Mouse (Mus musculus) intestine, embryonic 15.5 days (tissue): ENCODE data around the gene Man2a2. TPM values are rescaled to one million over a fixed set of nuclear protein-coding genes. Genes with fewer than 3 reads are reported as not detected.

Experiments used
- ATAC-seq: fragments of 200-750 bp; cut with Nextera tagmentation; 2 replicates; pipeline ENCODE4 v1.8.0; 2017; ENCODE audit warnings: moderate TSS enrichment, moderate library complexity
- H3K27ac ChIP-seq: fragments of 300-500 bp; sonication (generic); 2 replicates; pipeline ENCODE4 v1.5.1; 2015; ENCODE audit warnings: mild to moderate bottlenecking, inconsistent platforms
- H3K27me3 ChIP-seq: fragments of 300-500 bp; sonication (generic); replicated peaks from 2 replicates; pipeline ENCODE4 v1.6.1; 2015; ENCODE audit warnings: inconsistent platforms
- H3K36me3 ChIP-seq: fragments of 300-500 bp; sonication (generic); 2 replicates; pipeline ENCODE4 v1.6.1; 2015; ENCODE audit warnings: inconsistent platforms
- H3K4me1 ChIP-seq: fragments of 300-500 bp; sonication (generic); replicated peaks from 2 replicates; pipeline ENCODE4 v1.6.1; 2015; ENCODE audit warnings: inconsistent platforms
- H3K4me2 ChIP-seq: fragments of 300-500 bp; sonication (generic); replicated peaks from 2 replicates; pipeline ENCODE4 v1.6.1; 2015; ENCODE audit warnings: mild to moderate bottlenecking, inconsistent platforms
- H3K4me3 ChIP-seq: fragments of 300-500 bp; sonication (generic); replicated peaks from 2 replicates; pipeline ENCODE4 v1.5.1; 2015; ENCODE audit warnings: inconsistent platforms
- H3K9ac ChIP-seq: fragments of 300-500 bp; sonication (generic); 2 replicates; pipeline ENCODE4 v1.6.1; 2015; ENCODE audit warnings: inconsistent platforms
- H3K9me3 ChIP-seq: fragments of 300-500 bp; sonication (generic); 2 replicates; pipeline ENCODE4 v1.6.1; 2016; ENCODE audit warnings: inconsistent platforms
- WGBS: fragments of 180-500 bp; shearing (Covaris S2); methylation state at CpG from one replicate; pipeline ENCODE4 v1.1.7; 2015; 5-methylcytosine and 5-hydroxymethylcytosine counted together
- polyA plus RNA-seq: library from polyadenylated mRNA; unstranded; fragments of >200 nt; fragmentation: Nextera tagmentation; extraction: Ambion mirVana; gene quantifications from 2 replicates; pipeline ENCODE4 v1.2.1, GENCODE M21; 2015

Man2a2 gene
- 13.1 and 14.7 TPM in 2 replicates for polyA plus RNA-seq

DNA sequence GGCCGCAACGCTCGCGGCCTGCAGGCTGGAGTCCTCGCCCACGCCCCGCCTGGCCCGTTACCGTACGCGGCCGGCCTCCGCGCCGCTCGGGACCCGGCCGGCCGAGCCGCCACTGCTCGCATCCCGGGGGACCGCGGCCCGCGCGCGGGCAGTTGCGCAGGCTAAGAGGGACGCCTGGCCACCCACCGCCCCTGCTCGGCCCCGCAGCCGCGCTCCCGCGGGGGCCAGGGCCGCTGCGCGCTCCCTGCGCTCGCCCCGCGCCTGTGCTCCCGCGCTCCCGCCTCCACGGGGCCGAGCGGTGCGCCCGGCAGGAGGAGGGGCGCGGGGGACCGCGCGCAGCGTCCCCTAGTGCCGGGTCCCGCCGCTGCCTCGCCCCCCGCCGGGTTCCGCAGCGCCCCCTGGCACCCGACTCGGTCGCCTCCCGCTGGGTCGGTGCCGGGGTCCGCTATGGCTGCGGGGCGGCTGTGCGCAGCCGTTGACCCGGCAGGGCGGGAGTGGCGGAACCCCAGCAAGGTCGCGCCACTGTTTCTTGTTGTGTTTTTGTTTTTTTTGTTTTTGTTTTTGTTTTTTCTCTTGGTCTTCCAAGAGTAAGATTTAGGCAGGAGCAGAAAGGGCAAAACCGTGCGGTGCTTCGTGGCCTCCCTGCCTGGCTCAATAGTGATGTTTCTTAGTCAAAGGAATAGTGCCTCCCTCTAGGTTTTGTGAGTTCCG lies at the start of gene Man2a2:
TSS of gene Man2a2 (minus strand) at position 335 of the 711 bp plus-strand sequence.
- WGBS: under 1% methylated on average over 80 of the region's 86 CpGs
- H3K4me1 ChIP-seq: peaks cover 16% of the 10 kb centered on the region
- H3K9me3 ChIP-seq: no peaks in the 10 kb centered on the region
- peak within 1 kb of the TSS; percentile 84 for H3K27ac ChIP-seq
- H3K4me3 ChIP-seq: peak within 1 kb of the TSS; percentile 95
- H3K4me2 ChIP-seq: peak within 1 kb of the TSS; percentile 87
- peak within 1 kb of the TSS; percentile 76 for H3K9ac ChIP-seq
- H3K27me3 ChIP-seq: no peaks in the 10 kb centered on the region
- ATAC-seq: peak; percentile 76
- peaks cover 22% of the 10 kb centered on the region for H3K36me3 ChIP-seq

DNA sequence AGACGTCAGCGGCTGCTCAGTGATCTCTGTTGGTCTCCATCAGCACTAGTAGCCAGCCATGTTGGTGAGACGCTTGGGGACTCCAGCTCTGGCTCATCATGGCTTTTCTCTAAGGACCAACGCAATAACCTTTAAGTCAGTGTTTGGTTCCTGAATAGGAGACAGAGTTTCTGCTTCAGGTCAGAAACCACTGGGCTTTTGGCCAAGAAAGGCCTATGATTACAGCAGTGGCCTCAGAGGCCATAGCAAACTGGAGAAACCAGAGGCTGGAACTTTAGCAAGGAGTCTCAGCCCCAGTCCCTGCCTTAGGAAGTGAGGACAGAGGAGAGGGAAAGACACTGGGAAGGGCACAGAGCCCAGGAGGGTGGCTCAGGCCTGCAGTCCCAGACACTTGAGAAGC lies 49.4 kb upstream of the Man2a2 start:
- Histone ChIP-seq H3K27ac (no peak overlapping the region), H3K27me3 (no peaks in the 10 kb centered on the region), H3K4me1 (peaks cover 7% of the 10 kb centered on the region; the same call in 1 of the 2 replicates), H3K4me3 (no peak overlapping the region), H3K9ac (no peak overlapping the region), H3K4me2 (no peak overlapping the region), H3K36me3 (no peaks in the 10 kb centered on the region), H3K9me3 (no peaks in the 10 kb centered on the region)
- no peak for ATAC-seq
- WGBS: 89% methylated on average over 4 of the region's 4 CpGs

DNA sequence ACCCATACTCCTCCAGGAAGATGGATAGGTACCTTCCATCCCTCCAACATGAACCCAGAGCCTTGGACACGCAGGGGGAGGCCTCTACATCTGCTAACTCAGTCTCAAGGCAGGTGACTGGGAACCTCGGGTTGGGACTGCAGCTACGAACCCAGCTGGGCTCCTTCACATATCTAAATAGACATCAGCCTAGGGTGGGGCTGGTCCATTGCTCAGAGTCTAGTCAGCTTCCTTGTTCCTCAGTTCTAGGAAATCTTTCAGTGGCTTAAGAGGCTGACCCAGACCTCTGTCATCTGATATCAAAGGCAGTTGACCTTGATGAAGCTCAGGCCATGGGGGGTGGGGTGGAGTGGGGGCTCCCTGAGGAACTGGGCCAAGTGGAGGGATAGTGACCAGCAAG lies 48.1 kb upstream of the Man2a2 start:
- Histone ChIP-seq H3K9ac (no peak overlapping the region), H3K4me2 (no peak overlapping the region), H3K27me3 (no peaks in the 10 kb centered on the region), H3K36me3 (no peaks in the 10 kb centered on the region), H3K4me1 (peaks cover 7% of the 10 kb centered on the region; the same call in 1 of the 2 replicates), H3K27ac (no peak overlapping the region), H3K9me3 (no peaks in the 10 kb centered on the region), H3K4me3 (no peak overlapping the region)
- 43% methylated on average over 3 of the region's 3 CpGs for WGBS
- ATAC-seq: peak; percentile 53; the same call in 1 of the 2 replicates

DNA sequence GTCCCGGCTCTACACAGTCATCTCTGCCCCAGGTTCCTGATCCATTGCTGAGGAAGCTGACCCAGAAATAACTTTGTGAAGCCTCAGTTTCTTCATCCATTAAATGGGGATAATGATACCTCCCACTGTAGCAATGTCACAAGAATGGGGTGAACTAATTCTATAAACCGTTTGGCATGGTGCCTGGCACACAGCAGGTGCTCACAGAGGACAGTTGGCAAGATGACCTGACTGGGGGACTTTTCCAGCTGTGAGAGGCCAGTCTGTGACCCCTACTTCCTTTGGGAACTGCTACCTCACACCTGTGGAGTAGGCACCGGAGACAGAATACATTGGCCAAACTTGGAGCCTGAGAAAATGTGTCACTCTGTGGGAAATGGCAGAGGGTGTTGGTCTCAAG lies 46.9 kb upstream of the Man2a2 start:
- H3K4me1 ChIP-seq: peaks cover 4% of the 10 kb centered on the region; the same call in 1 of the 2 replicates
- no peak overlapping the region for H3K4me2 ChIP-seq
- H3K27me3 ChIP-seq: no peaks in the 10 kb centered on the region
- H3K27ac ChIP-seq: no peak overlapping the region
- no peak overlapping the region for H3K4me3 ChIP-seq
- no peaks in the 10 kb centered on the region for H3K9me3 ChIP-seq
- H3K9ac ChIP-seq: no peak overlapping the region
- ATAC-seq: no peak
- 80% methylated on average over 3 of the region's 3 CpGs for WGBS
- no peaks in the 10 kb centered on the region for H3K36me3 ChIP-seq

DNA sequence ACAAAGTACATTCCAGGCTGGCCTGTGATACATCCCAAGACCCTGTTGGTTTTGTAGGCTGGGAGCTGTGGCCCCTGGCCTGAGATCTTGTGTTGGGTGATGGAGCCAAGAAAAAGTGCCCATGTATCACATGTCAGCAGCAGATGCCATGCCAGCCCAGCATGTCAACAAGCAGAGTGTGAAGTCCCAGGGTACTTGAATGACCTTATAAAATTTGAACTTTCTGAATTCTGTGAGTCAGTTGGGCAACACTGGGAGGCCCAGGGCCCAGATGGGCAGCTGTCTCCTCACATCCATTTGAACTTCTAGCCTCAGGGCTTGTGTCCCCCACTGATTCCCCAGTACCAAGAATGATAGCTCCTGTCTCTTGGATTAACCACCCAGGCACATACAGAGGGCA lies 46.4 kb upstream of the Man2a2 start:
- Histone ChIP-seq H3K27me3 (no peaks in the 10 kb centered on the region), H3K4me2 (no peak overlapping the region), H3K27ac (no peak overlapping the region), H3K9ac (no peak overlapping the region), H3K4me3 (no peak overlapping the region), H3K4me1 (0 out of 2 replicates have a peak, but pooled peaks cover under 1% of the 10 kb centered on the region), H3K36me3 (no peaks in the 10 kb centered on the region), H3K9me3 (no peaks in the 10 kb centered on the region)
- no peak for ATAC-seq

DNA sequence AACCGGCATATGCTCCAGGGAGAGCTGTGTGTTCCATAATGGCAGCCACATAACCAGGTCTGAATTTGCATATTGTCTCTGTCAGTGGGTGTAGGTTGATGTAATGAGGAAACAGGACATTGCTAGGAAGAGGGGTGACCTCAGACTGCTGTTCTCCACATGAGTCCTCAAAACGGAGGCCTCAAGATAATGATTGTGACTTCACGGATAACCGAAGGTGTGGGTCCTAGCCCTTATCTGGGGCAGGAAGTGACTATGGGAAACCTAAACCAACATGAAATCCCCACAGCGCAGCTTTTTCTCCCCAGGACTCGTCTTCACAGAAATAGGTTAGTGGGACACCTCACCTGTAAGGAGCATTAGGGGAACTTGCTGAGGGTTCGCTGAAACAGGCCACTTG lies 45.8 kb upstream of the Man2a2 start:
- no peak overlapping the region for H3K27ac ChIP-seq
- no peak overlapping the region for H3K4me2 ChIP-seq
- H3K27me3 ChIP-seq: no peaks in the 10 kb centered on the region
- no peaks in the 10 kb centered on the region for H3K4me1 ChIP-seq
- H3K36me3 ChIP-seq: no peaks in the 10 kb centered on the region
- H3K9ac ChIP-seq: no peak overlapping the region
- no peak for ATAC-seq
- 78% methylated on average over 7 of the region's 7 CpGs for WGBS
- H3K9me3 ChIP-seq: no peaks in the 10 kb centered on the region
- no peak overlapping the region for H3K4me3 ChIP-seq

DNA sequence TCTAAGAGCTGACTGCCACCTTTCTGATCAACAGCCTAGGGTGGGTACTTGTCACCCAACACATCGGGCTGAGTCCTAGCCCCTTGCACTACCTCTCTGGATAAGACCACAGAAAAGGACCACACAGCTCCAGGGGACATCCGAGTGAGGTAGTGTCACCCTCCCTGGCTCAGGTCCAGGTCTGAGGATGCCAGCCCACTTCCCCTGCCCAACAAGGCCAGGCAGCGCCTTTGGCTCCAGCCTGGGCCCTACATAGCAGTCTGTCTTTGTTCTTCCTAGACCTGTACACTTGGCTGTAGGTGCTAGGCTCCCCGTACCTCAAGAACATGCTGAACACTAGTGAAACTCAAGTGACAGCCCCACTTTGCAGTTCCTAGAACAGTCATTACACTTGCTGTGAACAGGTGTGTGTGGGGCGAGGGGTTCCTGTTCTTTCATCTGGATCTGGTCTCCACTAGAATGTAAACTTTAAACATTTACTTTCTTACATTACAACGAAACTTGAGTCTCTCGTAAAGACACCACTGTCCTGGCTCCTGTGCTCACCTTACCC lies 43.2 kb upstream of the Man2a2 start:
- Histone ChIP-seq H3K36me3 (no peaks in the 10 kb centered on the region), H3K4me1 (no peaks in the 10 kb centered on the region), H3K9ac (no peak overlapping the region), H3K4me2 (no peak overlapping the region), H3K9me3 (no peaks in the 10 kb centered on the region), H3K4me3 (no peak overlapping the region), H3K27me3 (no peaks in the 10 kb centered on the region), H3K27ac (no peak overlapping the region)
- no peak for ATAC-seq
- WGBS: 69% methylated on average over 7 of the region's 7 CpGs

DNA sequence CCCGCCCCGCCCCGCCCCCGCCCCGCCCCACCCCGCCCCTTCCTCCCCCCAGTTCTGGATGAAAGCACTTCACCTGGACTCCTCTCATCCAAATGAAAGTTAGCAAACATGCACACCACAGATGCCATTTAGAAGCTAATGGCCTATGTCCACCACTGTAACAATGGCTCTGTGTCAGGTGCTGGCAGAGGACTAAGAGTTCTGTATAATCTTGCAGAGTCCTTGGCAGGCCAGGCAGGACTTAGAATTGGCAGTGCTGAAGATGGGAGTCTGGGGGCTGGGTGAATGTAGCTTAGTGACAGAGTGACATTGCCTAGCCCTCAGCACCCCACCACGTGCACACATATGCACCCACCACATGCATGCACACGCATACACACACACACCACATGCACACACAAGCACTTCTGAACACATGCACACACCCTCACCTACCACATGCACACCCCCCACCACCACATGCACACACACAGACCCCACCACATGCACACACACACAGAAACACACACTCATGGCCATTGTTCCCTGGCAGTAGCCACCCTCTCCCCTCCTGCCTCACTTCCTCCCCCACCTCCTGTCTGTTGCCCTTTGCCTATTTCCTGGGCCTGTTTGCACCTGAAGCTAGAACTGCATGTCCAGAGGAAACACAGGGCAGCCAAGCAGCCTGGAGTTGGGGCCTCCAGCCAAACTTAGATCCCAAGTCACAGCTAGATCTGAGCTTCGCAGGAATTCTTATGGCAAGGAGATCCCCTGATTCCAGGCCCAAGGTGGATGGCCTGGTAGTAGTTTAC lies 42.5 kb upstream of the Man2a2 start:
- no peaks in the 10 kb centered on the region for H3K27me3 ChIP-seq
- WGBS: 73% methylated on average over 9 of the region's 9 CpGs
- no peak overlapping the region for H3K4me2 ChIP-seq
- no peaks in the 10 kb centered on the region for H3K36me3 ChIP-seq
- no peak overlapping the region for H3K27ac ChIP-seq
- no peak for ATAC-seq
- no peak overlapping the region for H3K9ac ChIP-seq
- no peak overlapping the region for H3K4me3 ChIP-seq
- H3K9me3 ChIP-seq: no peaks in the 10 kb centered on the region
- H3K4me1 ChIP-seq: no peaks in the 10 kb centered on the region

DNA sequence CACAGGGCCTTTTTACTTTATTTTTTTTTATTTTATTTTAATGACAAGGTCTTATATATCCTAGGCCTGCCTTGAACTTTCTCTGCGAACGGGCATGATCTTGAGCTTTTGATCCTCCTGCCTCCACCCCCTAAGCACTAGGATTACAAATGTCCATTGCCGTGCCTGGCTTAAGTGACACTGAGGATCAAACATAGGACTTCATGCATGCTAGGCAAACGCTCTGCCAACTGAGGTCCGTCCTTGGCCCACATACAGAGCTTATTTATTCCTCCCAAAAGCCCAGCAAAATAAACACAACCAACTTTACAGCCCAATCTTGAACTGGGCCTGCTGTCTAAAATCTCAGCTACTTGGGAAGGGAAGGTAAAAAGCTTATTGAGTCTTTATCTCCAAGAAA lies 41.6 kb upstream of the Man2a2 start:
- Histone ChIP-seq H3K9me3 (no peaks in the 10 kb centered on the region), H3K36me3 (no peaks in the 10 kb centered on the region), H3K27ac (no peak overlapping the region), H3K4me1 (0 out of 2 replicates have a peak, but pooled peaks cover 2% of the 10 kb centered on the region), H3K4me2 (no peak overlapping the region), H3K4me3 (no peak overlapping the region), H3K9ac (no peak overlapping the region), H3K27me3 (no peaks in the 10 kb centered on the region)
- ATAC-seq: no peak
- 70% methylated on average over 5 of the region's 5 CpGs for WGBS

DNA sequence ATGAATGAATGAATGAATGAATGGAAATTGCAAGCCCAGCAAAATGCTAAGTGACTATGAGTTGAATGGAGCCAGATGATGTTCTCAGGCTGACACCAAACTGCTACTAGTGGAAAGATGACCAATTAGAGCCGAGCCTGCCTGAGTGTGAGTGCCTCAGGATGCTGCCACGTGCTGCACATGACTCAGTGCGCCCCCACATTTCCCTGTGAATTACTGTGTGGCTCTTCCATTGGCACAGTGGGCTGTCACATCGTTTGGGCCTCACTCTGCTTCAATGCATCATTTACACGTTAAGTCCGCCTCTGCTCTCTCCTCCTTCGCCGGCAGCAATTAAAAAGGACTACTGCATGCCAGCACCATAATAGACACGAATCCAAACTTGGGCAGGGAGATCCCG lies 41.1 kb upstream of the Man2a2 start:
- no peak for ATAC-seq
- Histone ChIP-seq H3K4me3 (no peak overlapping the region), H3K4me2 (no peak overlapping the region), H3K36me3 (no peaks in the 10 kb centered on the region), H3K9me3 (no peaks in the 10 kb centered on the region), H3K27ac (no peak overlapping the region), H3K9ac (no peak overlapping the region), H3K27me3 (no peaks in the 10 kb centered on the region), H3K4me1 (0 out of 2 replicates have a peak, but pooled peaks cover 3% of the 10 kb centered on the region)
- 76% methylated on average over 10 of the region's 10 CpGs for WGBS

DNA sequence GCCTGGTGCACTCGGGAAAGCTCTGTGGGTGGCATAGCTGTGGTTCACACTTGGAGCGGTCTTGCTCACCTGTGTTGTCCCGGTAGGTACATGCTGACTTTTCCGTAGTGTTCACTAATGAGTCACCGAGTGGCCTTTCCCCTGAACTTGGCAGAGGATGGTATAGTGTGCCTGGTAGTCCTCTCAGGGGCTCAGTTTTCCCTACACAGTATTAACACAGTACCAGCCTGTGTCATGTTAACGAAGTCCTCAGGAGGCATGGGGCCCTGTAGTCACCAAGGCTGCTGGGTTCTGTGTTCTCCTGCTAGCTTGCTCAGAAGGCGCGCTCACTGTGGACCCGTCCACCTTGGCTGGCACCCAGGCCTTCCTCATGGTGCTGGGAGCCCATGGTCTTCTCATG lies 39.2 kb upstream of the Man2a2 start:
- Histone ChIP-seq H3K27ac (no peak overlapping the region), H3K27me3 (no peaks in the 10 kb centered on the region), H3K36me3 (no peaks in the 10 kb centered on the region), H3K9me3 (no peaks in the 10 kb centered on the region), H3K4me2 (no peak overlapping the region), H3K4me3 (no peak overlapping the region), H3K4me1 (0 out of 2 replicates have a peak, but pooled peaks cover 3% of the 10 kb centered on the region), H3K9ac (no peak overlapping the region)
- ATAC-seq: no peak
- WGBS: 90% methylated on average over 9 of the region's 9 CpGs

DNA sequence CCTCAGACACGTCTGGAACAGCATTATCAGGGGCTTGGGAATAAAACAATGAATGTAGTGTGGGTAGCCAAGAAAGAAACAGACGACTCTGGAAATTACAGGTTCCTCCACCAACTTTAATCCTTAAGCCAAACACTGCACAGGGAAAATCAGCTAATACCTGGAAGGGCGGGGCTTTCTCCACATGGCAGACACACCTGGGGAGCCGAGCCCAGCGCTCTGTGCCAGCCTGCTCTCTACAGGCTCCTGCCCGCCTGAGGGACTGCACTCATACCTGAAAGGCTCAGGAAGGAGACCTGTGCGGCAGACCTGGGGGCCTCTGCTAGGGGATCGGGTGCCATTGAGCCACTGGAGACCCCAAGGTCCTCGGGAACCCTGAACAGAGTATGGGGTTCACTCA lies 36.5 kb upstream of the Man2a2 start:
- Histone ChIP-seq H3K4me3 (no peak overlapping the region), H3K27ac (no peak overlapping the region), H3K9me3 (no peaks in the 10 kb centered on the region), H3K27me3 (no peaks in the 10 kb centered on the region), H3K4me2 (no peak overlapping the region), H3K36me3 (no peaks in the 10 kb centered on the region), H3K9ac (no peak overlapping the region), H3K4me1 (0 out of 2 replicates have a peak, but pooled peaks cover 6% of the 10 kb centered on the region)
- WGBS: 63% methylated on average over 9 of the region's 9 CpGs
- 0 out of 2 replicates have a peak, but pooled peaks have one; percentile 32 for ATAC-seq
